Mouse (Mus musculus) hindbrain, embryonic 11.5 days (tissue): ENCODE measurements around the gene Ric8b. TPM values are rescaled to one million over a fixed set of nuclear protein-coding genes. Genes with fewer than 3 reads are reported as not detected.

Experiments used
- ATAC-seq: fragments of 200-750 bp; cut with Nextera tagmentation; 2 replicates; pipeline ENCODE4 v1.8.0; 2017; ENCODE audit warnings: mild to moderate bottlenecking, moderate TSS enrichment, moderate library complexity; ENCODE audit not compliant: low FRiP score
- DNase-seq: peaks from one replicate; pipeline ENCODE4 v3.0.0-alpha.2; 2015; ENCODE audit warnings: low spot score
- H3K27ac ChIP-seq: fragments of 300-500 bp; sonication (generic); 2 replicates; pipeline ENCODE4 v1.5.1; 2014; ENCODE audit warnings: mild to moderate bottlenecking, low read depth, low read length
- H3K27me3 ChIP-seq: fragments of 300-500 bp; sonication (generic); 2 replicates; pipeline ENCODE4 v1.6.1; 2014; ENCODE audit warnings: mild to moderate bottlenecking, low read length, moderate library complexity, mixed read lengths; ENCODE audit not compliant: control insufficient read depth, insufficient read depth
- H3K36me3 ChIP-seq: fragments of 300-500 bp; sonication (generic); 2 replicates; pipeline ENCODE4 v1.6.1; 2014; ENCODE audit warnings: mild to moderate bottlenecking, low read length, moderate library complexity, mixed read lengths; ENCODE audit not compliant: control insufficient read depth, insufficient read depth
- H3K4me1 ChIP-seq: fragments of 300-500 bp; sonication (generic); replicated peaks from 2 replicates; pipeline ENCODE4 v1.6.1; 2014; ENCODE audit warnings: low read length, mixed read lengths; ENCODE audit not compliant: control insufficient read depth, insufficient read depth
- H3K4me2 ChIP-seq: fragments of 300-500 bp; sonication (generic); replicated peaks from 2 replicates; pipeline ENCODE4 v1.6.1; 2014; ENCODE audit warnings: mild to moderate bottlenecking, low read depth, low read length
- H3K4me3 ChIP-seq: fragments of 300-500 bp; sonication (generic); 2 replicates; pipeline ENCODE4 v1.5.1; 2014; ENCODE audit warnings: low read depth, low read length
- H3K9ac ChIP-seq: fragments of 300-500 bp; sonication (generic); 2 replicates; pipeline ENCODE4 v1.6.1; 2014; ENCODE audit warnings: low read depth, low read length
- H3K9me3 ChIP-seq: fragments of 300-500 bp; sonication (generic); 2 replicates; pipeline ENCODE4 v1.6.1; 2016; ENCODE audit warnings: low read length; ENCODE audit not compliant: control insufficient read depth
- WGBS: fragments of 180-500 bp; shearing (Covaris S2); extraction: QIAGEN DNeasy Blood & Tissue Kit; methylation state at CpG from one replicate; pipeline ENCODE4 v1.1.7; 2014; 5-methylcytosine and 5-hydroxymethylcytosine counted together
- polyA plus RNA-seq: library from polyadenylated mRNA; unstranded; fragments of >200 nt; fragmentation: Nextera tagmentation; extraction: Ambion mirVana; gene quantifications from 2 replicates; pipeline ENCODE4 v1.2.1, GENCODE M21; 2014

The Ric8b gene
- polyA plus RNA-seq = 31.2 and 33.7 TPM in 2 replicates

DNA sequence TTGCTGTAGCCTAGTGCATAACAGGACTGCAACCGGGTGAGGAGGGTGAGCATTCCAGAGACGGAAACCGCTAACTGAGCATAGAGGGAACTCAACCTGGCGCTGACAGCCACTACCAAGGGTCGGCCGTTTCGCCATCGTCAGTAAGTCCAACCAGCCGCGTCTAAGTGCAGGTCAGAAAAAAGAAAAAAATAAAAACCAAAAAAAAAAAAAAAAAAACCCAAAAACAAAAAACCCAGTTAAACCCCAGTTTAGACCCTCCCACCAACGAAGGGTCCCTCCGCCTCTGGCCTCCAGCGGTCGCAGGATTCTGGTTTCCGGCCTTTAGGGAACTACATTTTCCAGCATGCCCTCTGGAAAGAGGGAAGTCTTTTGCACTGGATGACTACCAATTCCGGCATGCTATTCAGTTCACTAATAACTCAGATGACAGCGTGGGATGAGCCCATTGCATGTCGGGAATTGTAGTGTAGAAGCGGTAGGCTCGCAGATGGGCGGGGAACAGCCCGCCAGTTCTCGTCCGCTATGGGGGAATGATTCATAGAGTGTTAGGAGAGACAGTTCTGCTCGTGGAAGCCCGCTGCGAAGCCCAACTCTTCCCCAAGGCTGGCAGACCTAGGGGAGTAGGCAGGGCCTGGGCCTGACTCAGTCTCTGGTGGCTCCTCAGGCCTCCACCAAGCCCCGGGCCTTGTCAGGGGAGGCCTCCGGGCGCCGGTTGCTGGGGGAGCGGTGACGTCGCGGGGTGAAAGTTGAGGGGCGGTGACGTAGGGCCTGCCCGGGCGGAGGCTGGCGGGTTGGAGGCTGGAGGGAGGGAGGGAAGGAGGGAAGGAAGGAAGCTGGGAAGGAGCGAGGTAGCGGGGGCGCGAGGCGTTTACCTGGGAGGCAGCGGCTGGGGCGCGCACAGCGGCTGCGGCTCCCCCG lies at the start of gene Ric8b:
Gene Ric8b (plus strand): TSS at position 807 of the 921 bp plus-strand sequence.
- Histone ChIP-seq H3K4me2 (peak within 1 kb of the TSS; percentile 74), H3K4me3 (peak within 1 kb of the TSS; percentile 90), H3K36me3 (no peaks in the 10 kb centered on the region), H3K4me1 (0 out of 2 replicates have a peak, but pooled peaks cover 3% of the 10 kb centered on the region), H3K9me3 (no peaks in the 10 kb centered on the region), H3K27me3 (no peaks in the 10 kb centered on the region), H3K9ac (peak within 1 kb of the TSS; percentile 89), H3K27ac (peak within 1 kb of the TSS; percentile 84)
- DNase-seq = peak; percentile 94
- under 1% methylated on average over 49 of the region's 51 CpGs for WGBS
- peak; percentile 97 for ATAC-seq

DNA sequence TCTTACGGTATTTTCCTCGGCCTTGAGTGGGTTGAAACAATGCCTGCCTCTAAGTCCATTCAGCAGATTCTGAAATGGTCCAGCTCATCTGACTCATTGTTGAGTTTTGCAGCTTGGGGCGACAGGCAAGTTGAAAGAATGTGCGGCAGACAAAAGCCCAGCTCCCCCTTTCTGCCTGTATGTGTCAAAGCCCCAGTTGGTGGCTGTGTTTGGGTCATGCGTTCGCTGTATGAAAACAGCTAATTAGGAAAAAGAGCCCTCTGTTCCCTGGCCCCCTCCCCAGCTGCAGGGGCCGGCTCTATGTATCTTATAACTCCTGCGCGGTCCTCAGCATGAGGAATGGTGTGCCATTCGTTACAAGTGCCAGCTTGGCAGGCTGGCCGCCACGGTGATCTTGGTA lies 46.1 kb upstream of the Ric8b start:
- Histone ChIP-seq H3K4me3 (no peak overlapping the region), H3K27me3 (no peaks in the 10 kb centered on the region), H3K27ac (no peak overlapping the region), H3K4me1 (peaks cover 3% of the 10 kb centered on the region; the same call in 1 of the 2 replicates), H3K36me3 (no peaks in the 10 kb centered on the region), H3K9ac (no peak overlapping the region), H3K9me3 (no peaks in the 10 kb centered on the region), H3K4me2 (no peak overlapping the region)
- DNase-seq (peak; percentile 37), ATAC-seq (peak; percentile 64)
- WGBS = 24% methylated on average over 12 of the region's 12 CpGs

DNA sequence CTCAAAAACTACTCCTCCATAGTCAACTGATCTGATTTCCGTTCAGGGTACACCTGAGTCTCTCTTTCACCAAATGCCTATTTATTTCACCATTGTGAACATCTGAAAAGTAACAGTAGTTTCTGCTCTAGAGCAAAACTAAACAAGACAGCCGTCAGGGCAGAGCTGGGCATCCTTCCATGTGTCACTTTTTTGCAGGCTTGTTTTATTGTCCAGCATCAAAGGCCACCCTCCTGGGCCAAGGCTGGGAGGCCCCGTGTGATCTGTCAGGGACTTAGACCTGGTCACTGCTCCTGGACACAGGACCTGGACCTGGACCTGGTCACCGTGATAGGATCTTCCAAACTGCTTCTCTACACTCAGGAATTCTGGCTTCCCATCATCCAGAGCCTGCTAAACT lies 45.5 kb upstream of the Ric8b start:
- Histone ChIP-seq H3K9me3 (no peaks in the 10 kb centered on the region), H3K4me1 (peaks cover 3% of the 10 kb centered on the region; the same call in 1 of the 2 replicates), H3K4me3 (no peak overlapping the region), H3K9ac (no peak overlapping the region), H3K4me2 (no peak overlapping the region), H3K27ac (no peak overlapping the region), H3K27me3 (no peaks in the 10 kb centered on the region), H3K36me3 (no peaks in the 10 kb centered on the region)
- no peak for DNase-seq
- WGBS = 77% methylated on average over 4 of the region's 4 CpGs
- no peak for ATAC-seq

DNA sequence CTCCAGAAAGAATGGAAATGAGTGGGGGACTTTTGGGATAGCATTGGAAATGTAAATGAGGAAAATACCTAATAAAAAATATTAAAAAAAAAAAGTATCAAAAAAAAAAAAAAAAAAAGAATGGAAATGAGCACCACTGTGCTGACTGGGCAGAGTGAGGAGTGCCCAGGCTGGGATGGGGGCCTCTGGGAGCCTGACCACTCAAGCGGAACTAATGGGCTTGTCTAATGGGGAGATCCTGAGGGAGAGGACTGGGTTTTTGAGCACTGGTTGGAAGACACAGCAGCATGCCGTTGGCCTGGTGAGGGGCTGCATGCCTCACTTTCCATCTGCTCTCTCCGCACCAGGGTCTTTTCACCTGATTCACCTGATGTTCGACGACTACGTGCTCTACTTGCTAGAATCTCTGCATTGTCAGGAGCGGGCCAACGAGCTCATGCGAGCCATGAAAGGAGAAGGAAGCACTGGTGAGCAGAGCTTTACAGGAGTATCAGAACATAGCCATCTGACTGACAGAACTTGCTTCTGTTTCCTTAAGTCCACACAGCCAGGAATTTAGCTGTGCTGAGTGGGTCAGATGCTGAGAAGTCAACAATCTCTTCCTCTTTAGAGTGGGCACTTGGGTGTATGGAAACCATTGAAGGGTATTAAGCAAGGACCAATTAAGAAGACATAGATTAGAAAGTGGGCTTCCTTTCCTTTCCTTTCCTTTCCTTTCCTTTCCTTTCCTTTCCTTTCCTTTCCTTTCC lies 37.4 kb upstream of the Ric8b start:
- no peak overlapping the region for H3K27ac ChIP-seq
- peak; percentile 52 for DNase-seq
- no peaks in the 10 kb centered on the region for H3K4me1 ChIP-seq
- H3K36me3 ChIP-seq = no peaks in the 10 kb centered on the region
- ATAC-seq = peak; percentile 68; the same call in 1 of the 2 replicates
- no peak overlapping the region for H3K4me2 ChIP-seq
- no peak overlapping the region for H3K9ac ChIP-seq
- H3K27me3 ChIP-seq = no peaks in the 10 kb centered on the region
- 64% methylated on average over 9 of the region's 9 CpGs for WGBS
- H3K9me3 ChIP-seq = no peaks in the 10 kb centered on the region
- no peak overlapping the region for H3K4me3 ChIP-seq

DNA sequence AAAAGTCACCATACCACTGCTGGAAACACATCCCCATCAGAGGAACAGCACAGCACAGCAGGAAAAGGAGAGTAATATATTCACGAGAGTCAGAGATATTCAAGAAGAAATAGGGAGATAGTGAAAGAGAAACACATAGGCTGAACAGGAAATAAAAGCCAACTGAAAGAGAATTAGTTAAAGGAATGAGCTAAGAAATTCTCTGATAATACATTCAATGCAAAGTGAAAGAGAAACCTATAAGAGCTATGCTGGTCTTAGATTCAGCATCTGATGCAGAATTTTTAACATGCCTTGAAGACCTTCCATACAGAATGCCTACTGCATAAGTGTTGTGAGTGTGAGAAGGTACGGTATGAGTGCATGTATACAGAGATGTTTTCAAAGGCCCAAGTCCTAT lies 34.9 kb upstream of the Ric8b start:
- Histone ChIP-seq H3K4me1 (no peaks in the 10 kb centered on the region), H3K4me3 (no peak overlapping the region), H3K36me3 (no peaks in the 10 kb centered on the region), H3K9me3 (no peaks in the 10 kb centered on the region), H3K9ac (no peak overlapping the region), H3K4me2 (no peak overlapping the region), H3K27ac (no peak overlapping the region), H3K27me3 (no peaks in the 10 kb centered on the region)
- 92% methylated on average over 2 of the region's 2 CpGs for WGBS
- DNase-seq (no peak), ATAC-seq (no peak)

DNA sequence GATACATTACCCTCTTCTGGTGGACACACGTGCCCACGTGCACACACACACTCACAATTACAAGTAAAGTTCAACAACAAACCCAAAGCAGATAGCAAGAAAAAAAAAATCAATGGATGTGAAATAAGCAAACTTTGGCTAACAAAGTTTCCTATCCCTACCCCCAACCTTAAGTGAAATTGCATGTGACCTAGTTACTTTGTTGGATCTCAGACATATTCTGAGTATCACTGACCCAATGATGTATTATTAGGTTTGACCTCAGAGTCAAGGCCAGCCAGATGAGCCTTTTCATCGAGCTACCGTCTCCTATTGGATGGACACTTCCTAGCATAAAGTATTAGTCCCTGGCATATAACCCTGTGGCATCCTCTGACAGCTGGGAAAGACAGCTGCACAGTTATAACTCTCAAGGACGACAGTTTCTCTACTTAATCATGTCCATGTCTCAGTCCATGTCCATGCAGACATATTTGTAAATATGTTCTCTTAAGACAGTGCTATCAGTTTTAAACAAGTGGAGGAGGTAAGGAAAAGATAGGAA lies 32.0 kb upstream of the Ric8b start:
- H3K27ac ChIP-seq = no peak overlapping the region
- H3K9me3 ChIP-seq = no peaks in the 10 kb centered on the region
- H3K4me1 ChIP-seq = no peaks in the 10 kb centered on the region
- H3K36me3 ChIP-seq = no peaks in the 10 kb centered on the region
- H3K9ac ChIP-seq = no peak overlapping the region
- H3K27me3 ChIP-seq = no peaks in the 10 kb centered on the region
- no peak overlapping the region for H3K4me2 ChIP-seq
- no peak overlapping the region for H3K4me3 ChIP-seq
- no peak for DNase-seq
- no peak for ATAC-seq
- 69% methylated on average over 5 of the region's 5 CpGs for WGBS

DNA sequence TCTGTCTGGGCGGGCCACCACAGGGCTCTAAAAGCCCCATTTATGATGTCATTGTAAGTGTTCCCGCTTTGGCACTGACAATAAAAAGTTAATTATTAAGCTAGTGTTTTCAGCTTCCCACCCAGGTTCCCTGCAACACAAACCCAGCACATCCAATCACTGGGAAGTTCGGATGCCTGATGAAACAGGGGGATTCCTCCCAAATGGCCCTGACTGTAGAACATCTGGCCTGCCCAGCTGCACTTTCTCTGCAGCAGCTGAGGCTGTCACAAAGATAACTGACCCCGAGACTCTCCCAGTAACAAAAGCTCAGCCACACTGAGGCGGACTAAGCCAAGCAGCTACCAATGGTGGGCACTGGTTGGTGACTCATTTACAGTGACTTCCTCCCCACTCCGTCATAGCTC lies 31.2 kb upstream of the Ric8b start:
- Histone ChIP-seq H3K4me1 (no peaks in the 10 kb centered on the region), H3K9ac (no peak overlapping the region), H3K4me2 (no peak overlapping the region), H3K4me3 (no peak overlapping the region), H3K9me3 (no peaks in the 10 kb centered on the region), H3K27ac (no peak overlapping the region), H3K27me3 (no peaks in the 10 kb centered on the region), H3K36me3 (no peaks in the 10 kb centered on the region)
- 43% methylated on average over 6 of the region's 6 CpGs for WGBS
- ATAC-seq (no peak), DNase-seq (no peak)

DNA sequence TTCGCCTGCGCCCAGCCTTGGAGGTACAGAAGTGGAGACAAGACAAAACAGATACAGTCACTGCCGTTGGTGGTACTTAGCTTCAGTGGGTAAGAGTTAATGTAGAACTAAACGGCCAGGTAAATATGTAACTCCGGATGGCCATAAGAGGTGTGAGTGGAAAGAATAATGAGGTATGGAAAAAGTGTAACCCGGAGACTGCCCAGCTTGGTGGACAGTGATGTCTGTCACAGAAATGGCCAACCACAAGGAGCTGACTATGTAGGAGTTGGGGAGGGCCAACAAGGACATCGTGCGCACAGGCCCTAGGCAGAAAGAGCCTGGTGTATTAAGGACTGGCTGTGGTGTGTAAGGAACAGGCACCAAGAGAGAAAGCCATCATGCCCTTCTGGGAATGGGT lies 30.6 kb upstream of the Ric8b start:
- Histone ChIP-seq H3K9ac (no peak overlapping the region), H3K9me3 (no peaks in the 10 kb centered on the region), H3K4me3 (no peak overlapping the region), H3K4me1 (no peaks in the 10 kb centered on the region), H3K4me2 (no peak overlapping the region), H3K36me3 (no peaks in the 10 kb centered on the region), H3K27me3 (no peaks in the 10 kb centered on the region), H3K27ac (no peak overlapping the region; the same call in 1 of the 2 replicates)
- 78% methylated on average over 8 of the region's 8 CpGs for WGBS
- no peak for ATAC-seq
- no peak for DNase-seq
